Mouse (Mus musculus): ENCODE measurements around the gene Rhbdf1.
"Not testable (repeated sequence)": the region's sequence is repeated elsewhere in the genome, so short reads cannot be mapped to it uniquely, and the experiment has no call there.

The Rhbdf1 gene

DNA sequence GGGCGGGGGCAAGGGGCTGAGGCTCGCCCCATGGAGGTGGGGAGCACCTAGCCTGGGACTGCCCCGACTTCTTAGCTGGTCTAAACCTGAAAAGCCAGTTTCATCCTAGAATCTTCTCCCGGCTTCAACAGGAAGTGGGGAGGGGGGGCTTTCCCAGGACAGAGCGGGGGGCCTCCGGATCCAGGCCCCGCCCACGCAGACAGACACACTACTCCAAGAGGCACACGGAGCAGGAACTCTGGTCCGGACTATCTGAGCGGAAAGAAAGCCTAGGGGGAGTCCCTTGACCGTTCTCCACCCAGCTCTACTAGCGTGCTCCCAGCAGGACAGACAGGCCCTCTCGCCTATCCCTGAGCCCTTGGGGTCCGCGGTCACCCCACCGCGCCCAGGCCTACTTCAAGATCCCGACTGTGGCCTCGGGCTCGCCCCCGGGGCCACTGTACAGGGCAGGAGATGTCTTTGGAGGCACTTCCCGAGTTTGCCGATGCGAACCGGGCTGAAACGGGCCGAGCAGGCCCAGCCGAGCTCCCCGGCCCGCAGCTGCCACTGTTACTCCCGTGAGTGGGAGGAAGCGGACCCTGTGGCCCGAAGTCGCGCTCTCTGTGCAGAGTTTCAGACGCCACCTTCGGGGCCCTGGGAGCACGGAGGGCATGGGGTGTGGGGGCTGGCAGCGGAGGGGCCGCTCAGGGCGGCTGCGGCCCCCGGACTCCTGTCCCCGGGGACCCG, 712 bp downstream of the Rhbdf1 start:
- no peak for DNase-seq (ENCODE audit: low spot score in 2 of 2)

DNA sequence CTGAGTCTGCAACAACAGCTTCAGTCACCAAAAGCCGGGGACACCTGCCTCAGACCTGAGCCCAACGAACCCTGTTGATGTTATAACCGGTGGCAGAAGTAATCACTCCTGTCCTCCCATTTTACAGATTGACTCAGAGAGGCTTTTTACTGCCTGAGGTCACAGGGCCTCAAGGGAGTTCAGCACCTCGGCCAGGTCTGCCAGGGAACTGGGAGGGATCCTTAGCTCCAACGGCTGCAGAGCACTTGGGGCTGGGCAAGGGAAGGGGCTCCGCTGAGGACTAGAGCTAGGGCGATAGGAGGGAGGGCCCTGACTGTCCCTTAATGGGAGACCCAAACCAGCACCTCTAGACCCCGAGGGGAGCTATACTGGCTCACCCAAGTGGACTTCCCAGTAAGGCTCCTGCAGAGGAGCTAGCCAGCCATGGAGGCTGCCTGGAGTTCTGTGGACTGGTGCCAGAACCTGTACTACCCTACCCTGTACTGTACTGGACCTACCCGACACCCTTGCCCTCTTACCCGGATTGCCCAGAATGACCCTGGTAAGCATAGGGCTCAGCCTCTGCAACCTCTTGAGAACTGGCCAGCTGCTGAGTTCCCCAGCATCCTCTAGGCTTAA, 1.4 kb downstream of the Rhbdf1 start:
- DNase-seq (ENCODE audit: low spot score in 2 of 2): no peak

- DNase-seq (ENCODE audit: low spot score in 2 of 2): no peak
These were observed 2.8 kb downstream of the Rhbdf1 start for GRCm38 (mm10) chr11:32219287-32219686.

GRCm38 (mm10) chr11:32218501-32219050, 3.5 kb downstream of the Rhbdf1 start:
- no peak for DNase-seq (ENCODE audit: low spot score in 2 of 2)

- peak; percentile 77 to 84 for DNase-seq (ENCODE audit: low spot score in 2 of 2)
These were observed 5.2 kb downstream of the Rhbdf1 start for GRCm38 (mm10) chr11:32216851-32217250.

GRCm38 (mm10) chr11:32215372-32216162, 6.5 kb downstream of the Rhbdf1 start:
- DNase-seq (ENCODE audit: low spot score in 2 of 2): no peak

GRCm38 (mm10) chr11:32210623-32211022, 11.5 kb downstream of the Rhbdf1 start:
- DNase-seq (ENCODE audit: low spot score in 2 of 2): no peak

DNA sequence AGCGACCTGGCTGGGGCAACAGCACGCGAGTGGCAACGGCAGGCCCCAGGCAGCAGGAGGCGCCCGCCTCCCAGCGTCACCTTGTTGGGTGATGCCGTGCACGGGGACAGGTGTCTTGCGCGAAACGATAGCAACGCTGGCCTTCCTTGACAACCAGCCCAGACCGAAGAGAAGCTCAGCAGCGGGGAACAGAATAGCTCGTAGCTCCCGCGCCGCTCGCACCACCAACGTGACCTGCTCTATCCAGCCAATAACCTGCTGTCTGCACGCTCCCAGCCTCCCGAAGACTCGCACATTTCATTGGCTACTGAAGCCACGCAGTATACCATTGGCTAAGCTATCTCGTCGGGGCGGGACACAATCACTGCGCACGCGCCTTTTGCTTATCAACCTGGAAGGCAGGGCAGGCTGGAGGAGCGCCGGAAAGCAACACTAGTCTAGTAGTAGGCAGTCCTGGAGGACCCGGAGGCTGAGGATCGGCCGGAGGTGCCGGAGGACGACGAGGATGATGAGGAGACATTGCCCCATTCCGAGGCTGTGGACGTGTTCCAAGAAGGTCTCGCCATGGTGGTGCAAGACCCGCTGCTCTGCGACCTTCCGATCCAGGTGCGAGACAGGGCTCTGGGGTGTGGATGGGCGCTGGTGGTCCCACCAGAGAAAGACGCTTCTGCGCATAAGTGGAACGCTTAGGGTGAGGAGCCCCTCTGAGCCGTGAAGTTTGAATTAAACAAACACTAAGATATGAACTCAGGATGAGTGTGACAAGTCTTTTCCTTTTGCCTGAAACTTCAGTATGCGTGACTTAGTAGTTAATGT, 16.8 kb downstream of the Rhbdf1 start, which contains the start of gene Snrnp25:
Gene Snrnp25, plus strand, starts transcription at position 358 of the 816 bp plus-strand sequence.
- peak; percentile 96 to 97 for DNase-seq (ENCODE audit: low spot score in 2 of 2)

DNA sequence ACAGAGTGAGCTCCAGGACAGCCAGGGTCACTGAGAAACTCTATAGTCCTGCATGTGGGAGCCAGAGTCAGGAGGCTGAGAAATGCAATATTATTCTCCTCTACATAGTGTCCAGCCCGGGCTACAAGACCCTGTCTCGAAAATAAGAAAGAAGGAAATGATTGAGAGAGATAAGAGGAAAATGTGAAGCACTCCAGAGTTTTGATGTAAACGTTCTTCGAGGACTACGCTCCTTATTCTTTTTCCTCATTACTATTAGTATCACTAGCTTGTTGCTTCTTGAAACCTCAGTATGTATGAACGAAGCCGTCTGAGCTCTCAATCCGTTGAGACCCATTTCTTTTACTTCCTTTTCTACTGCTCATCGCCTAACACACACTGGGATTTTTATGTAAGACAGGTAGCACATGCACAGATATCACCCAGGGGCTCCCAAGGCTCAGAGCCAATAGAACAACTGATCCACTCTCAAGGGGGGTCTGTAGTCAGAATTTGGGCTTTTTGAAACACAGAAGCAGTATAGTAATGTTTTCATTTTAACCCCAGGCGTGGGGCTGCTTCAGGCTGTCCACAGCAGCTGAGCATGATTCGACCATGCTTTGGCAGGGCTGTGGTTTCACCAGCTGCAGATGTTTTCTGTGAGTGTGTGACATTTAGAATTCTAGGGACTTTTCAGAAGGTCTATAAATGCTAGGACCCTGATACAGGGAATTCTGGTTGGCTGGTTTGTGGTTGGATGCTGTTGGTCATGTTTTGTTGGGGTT, 20.0 kb downstream of the Rhbdf1 start:
- DNase-seq (ENCODE audit: low spot score in 2 of 2): no peak

DNA sequence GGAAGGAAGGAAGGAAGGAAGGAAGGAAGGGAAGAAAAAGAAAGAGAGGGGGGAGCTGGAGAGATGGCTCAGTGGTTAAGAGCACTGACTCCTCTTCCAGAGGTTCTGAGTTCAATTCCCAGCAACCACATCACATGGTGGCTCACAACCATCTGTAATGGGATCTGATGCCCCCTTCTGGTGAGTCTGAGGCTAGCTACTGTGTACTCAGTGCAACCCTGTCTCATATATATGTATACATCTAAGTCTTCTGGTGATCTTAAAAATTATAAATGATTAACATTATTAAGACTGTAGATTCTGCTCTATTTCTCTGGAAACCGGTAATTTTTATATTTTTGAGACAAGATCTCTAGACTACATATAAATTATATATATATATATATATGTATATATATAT, 21.1 kb downstream of the Rhbdf1 start:
- DNase-seq (ENCODE audit: low spot score in 2 of 2): not testable (repeated sequence)

DNA sequence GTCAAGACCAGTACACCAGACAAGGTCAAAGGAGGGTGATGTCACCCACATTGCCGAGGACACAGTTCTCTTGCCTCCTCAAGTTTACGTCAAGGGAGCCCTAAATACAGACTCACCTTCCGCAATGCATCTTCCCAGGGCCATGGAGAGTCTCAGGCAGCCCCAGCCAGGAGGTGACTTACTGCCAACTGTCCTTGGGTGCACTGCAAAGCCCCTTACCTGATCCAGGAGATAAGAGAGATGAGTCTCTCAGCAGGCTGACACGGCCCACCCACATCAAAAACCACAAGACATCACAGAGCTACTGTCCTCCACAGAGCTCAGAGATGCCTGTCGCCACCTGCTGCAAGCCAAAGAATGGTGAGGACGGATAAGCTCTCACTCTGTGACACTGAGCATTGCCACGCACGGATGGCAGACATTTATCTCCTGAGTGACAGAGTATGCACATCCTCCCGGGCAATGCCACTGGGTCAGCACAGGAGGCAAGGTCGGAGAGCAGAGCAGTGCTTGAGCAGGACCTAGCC, 22.0 kb downstream of the Rhbdf1 start, which contains the start of gene Il9r:
Gene Il9r, minus strand, starts transcription at position 205 of the 527 bp plus-strand sequence.
- DNase-seq (ENCODE audit: low spot score in 2 of 2): no peak

DNA sequence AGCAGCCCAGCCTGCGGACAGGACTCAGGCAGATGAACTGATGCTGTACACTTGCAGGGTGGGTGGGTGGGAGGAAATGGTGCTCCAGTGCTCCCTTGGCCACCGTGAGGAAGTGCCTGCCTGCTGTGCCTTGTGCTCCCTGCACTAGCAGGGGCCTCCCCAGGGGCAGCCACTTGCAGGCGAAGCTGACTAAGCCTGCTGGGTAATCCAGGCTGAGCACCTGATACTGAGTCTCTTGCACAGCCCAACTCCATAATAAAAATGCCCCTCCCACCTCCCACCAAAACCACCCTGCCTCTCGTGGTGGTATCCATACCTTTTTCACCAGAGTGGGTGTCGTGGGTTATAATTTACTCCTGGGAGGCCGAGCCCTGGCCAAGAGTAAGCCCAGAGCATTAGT, 22.9 kb downstream of the Rhbdf1 start:
- no peak for DNase-seq (ENCODE audit: low spot score in 2 of 2)

DNA sequence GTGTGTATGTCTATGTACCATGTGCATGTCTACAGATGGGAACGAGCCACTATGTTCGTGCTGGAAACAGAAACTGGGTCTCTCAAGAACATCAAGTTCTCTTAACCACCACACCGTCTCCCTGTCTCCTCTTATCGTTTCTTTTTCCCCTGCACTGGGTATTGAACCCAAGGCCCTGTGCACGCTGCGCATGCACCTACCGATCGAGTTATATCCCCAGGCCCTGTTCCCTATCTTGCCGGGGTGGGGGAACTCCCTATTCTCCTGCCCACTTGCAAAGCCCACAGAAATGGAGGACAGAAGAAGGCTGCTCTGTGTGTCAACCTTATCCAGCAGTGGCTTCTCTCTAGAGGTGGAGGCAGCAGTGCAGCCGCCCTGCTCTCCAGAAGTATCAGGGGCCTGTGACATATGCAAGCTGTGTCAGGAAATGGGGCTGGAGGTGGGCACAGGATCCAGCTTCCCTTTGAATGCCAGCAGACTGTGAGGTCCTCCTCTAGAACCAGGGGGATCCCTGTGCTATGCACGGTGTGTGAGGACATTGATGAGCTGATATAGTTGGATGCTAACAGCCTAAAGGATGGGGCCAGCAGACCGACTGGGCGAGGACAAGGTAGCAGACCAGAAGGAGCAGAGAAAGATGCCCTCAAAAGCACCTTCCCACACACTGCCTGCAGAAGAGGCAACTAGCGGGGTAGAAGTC, 23.7 kb downstream of the Rhbdf1 start:
- no peak for DNase-seq (ENCODE audit: low spot score in 2 of 2)

DNA sequence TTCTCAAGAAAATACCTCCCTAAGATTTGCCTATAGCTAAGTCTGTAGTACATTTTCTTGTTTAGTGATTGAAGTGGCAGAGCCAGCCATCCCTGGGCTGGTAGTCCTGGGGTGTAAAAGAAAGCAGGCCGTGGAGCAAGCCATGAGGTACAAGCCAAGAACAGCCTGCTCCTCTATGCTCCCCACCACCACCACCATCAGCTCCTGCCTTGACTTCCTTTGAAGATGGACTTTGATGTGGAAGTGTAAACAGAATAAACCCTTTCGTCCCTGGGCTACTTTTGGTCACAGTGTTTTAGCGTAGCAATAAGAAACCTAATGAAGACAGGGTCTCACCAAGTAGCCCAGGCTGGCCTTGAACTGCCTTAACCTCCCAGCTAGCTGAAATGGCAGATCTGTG, 24.3 kb downstream of the Rhbdf1 start:
- DNase-seq (ENCODE audit: low spot score in 2 of 2): no peak

DNA sequence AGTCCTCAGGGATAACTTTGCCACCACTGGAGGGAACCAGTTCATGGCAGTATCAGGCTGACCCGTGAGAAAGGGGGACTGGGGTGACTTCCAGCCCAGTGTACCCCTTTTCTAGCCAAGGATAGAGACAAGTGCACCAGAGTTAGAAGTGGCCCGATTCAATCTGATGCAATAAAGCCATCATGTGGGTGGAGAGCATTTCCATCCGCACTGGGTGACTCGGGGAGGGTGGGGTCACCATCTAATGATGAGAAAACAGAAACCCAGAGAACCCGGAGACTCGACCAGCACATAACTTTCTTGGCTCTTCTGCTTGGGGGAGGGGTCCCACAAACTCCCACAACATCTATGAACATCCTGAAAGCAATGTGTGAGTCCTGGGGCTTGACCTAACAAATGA, 25.4 kb downstream of the Rhbdf1 start:
- no peak for DNase-seq (ENCODE audit: low spot score in 2 of 2)

DNA sequence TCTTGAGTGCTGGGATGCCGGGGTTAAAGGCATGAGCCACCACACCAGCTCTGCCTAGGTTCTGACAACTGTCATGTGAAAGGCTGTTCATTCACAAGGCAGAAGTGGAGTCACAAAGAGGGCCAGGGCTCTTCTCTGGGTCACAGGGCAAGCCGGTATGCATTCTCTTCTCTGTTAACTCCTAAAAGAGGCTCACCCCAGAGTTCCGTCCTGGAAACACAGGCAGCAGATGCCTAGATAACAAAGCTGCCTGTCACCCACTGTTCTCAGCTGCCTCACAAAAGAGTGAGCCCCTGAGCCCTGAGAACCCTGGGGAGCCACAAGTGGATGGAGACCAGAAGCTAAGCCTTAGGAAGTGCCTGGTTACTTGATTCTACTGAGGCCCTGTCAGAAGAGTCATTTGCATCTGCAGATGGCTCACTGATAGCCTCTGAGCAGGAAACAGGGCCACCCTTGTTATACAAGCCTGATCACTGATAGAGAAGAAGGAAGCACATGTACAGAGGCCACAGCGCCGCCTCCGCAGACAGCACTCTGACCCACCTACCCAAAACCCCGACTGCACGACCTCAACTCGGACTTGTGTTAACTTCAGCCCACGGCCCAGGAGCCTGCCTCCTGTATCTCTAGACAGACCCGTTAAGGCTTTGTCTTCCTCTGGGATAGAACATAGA, 26.1 kb downstream of the Rhbdf1 start:
- DNase-seq (ENCODE audit: low spot score in 2 of 2): no peak

DNA sequence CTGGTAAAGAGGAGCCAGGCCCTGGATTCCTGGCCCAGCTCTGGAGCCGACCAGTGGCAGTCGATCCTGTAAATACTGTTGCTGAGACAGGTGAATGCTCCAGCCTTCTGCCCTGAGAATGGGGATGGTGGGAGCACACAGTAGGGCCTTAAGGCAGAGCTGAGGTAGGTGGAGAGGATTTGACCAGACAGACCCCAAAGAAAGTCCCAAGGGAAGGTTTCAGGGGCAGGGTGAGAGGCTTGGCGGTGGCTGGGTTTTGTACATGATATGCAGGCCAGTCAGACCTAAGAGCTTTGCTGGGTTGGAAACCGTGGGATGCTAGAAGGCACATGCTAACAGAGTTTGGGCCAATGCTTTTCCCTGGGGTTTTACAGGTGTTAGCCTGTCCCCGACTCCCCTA, 27.5 kb downstream of the Rhbdf1 start:
- DNase-seq (ENCODE audit: low spot score in 2 of 2): no peak

- DNase-seq (ENCODE audit: low spot score in 2 of 2): no peak
These were observed 28.0 kb downstream of the Rhbdf1 start for GRCm38 (mm10) chr11:32194086-32194485.

GRCm38 (mm10) chr11:32193156-32193555, 28.9 kb downstream of the Rhbdf1 start:
- DNase-seq (ENCODE audit: low spot score in 2 of 2): no peak

Data from right cerebral cortex, adult 2 months (tissue).